Mouse (Mus musculus): ENCODE data around the gene 2310039H08Rik. TPM values are rescaled to one million over a fixed set of nuclear protein-coding genes. Genes with fewer than 3 reads are reported as not detected.
A peak's percentile ranks its signal among the peaks of the same experiment; 100 is the strongest.

2310039H08Rik gene
- total RNA-seq (2017): 4.8 and 5.6 TPM in 2 replicates

DNA sequence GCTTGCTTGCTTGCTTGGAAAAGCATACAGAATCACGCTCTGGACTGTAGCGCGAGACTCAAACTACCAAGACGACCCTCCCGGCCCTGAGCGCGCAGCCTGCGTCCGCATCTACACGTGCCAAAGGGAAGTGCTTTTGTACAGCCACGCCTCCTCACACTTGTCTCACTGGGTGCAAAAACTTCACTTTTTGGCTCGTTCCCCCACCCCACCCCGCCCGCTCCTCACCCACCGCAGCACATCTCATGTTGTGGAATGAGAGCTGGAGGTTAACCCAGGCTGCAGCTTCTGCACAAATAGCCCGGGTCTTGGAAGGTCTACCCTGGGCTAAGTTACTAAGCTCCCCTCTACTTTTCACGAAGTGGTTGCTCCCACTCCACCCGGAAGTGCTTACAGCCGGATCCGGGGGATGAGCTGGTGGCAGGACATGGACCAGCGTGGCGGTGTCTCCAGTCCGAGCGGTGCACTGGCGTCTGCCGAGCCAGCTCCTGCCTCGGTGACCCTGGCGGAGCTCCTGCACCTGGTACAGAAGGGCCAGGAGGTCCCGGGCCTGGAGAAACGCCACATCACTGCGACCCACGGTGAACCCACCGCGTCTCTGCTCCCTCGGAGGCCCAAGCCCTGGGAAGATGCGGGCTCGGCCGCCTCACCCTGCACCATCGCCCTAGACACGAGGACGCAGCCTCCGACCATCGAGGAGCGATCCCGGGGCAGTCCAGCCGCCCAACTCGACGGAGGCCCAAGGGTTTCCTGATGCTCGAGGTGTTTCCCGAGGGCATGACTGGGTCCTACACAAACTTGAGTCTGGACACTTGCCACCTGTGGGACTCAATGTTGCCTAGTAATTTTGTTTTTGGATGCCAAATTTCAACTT, at the start of gene 2310039H08Rik:
Gene 2310039H08Rik, plus strand, starts transcription at position 232 of the 874 bp plus-strand sequence.
- ATAC-seq (ENCODE audit: extremely low read depth, insufficient number of reproducible peaks, low FRiP score, poor library complexity, severe bottlenecking): peak; percentile 81

GRCm38 (mm10) chr17:46724477-46725084, 47.9 kb upstream of the 2310039H08Rik start:
- no peak for ATAC-seq (ENCODE audit: extremely low read depth, insufficient number of reproducible peaks, low FRiP score, poor library complexity, severe bottlenecking)

GRCm38 (mm10) chr17:46725273-46725672, 47.2 kb upstream of the 2310039H08Rik start:
- peak; percentile 35 for ATAC-seq (ENCODE audit: extremely low read depth, insufficient number of reproducible peaks, low FRiP score, poor library complexity, severe bottlenecking)

- ATAC-seq (ENCODE audit: extremely low read depth, insufficient number of reproducible peaks, low FRiP score, poor library complexity, severe bottlenecking): no peak
These were observed 46.4 kb upstream of the 2310039H08Rik start for GRCm38 (mm10) chr17:46725731-46726645.

- ATAC-seq (ENCODE audit: extremely low read depth, insufficient number of reproducible peaks, low FRiP score, poor library complexity, severe bottlenecking): no peak
These were observed 45.2 kb upstream of the 2310039H08Rik start for GRCm38 (mm10) chr17:46727271-46727670.

DNA sequence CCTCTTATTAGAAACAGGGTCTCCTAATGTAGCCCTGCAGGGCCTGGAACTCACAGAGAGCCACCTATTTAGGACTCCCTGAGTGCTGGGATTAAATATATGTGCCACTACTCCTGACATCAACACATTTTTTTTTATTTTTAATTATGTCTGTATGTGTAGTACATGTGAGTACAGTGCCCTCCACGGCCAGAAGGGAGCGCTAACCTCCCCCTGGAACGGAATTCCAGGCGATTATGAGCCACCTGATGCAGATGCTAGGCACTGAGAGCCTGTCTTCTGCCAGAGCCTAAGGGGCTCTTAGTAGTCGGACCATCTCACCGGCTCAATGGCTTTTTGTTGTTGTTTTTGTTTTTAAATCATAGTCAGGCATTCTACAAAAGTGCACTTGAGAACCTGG, 44.4 kb upstream of the 2310039H08Rik start:
- no peak for ATAC-seq (ENCODE audit: extremely low read depth, insufficient number of reproducible peaks, low FRiP score, poor library complexity, severe bottlenecking)

DNA sequence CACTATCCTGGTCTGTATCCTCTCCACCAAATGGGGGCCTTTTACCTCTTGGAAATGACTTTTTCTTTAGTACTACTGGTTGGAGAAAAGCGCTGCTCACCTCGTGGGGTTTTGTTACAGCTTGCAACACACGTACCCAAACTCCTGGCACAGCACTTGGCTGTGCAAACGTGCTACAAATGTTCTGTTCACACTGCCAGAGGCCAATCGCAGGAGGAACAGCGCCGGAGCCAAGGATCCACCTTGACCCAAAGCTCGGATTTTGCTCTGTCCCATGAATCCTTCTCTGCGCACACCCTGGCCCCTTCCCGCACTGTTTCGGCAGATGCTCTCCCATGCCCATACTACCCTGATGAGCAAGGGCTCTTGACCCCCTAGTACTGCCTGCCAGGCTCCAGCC, 43.9 kb upstream of the 2310039H08Rik start:
- no peak for ATAC-seq (ENCODE audit: extremely low read depth, insufficient number of reproducible peaks, low FRiP score, poor library complexity, severe bottlenecking)

- no peak for ATAC-seq (ENCODE audit: extremely low read depth, insufficient number of reproducible peaks, low FRiP score, poor library complexity, severe bottlenecking)
These were observed 43.5 kb upstream of the 2310039H08Rik start, which contains the start of gene Gnmt for GRCm38 (mm10) chr17:46728904-46729318. Gene Gnmt (minus strand): TSS chr17:46729168.

GRCm38 (mm10) chr17:46734055-46734454, 38.4 kb upstream of the 2310039H08Rik start:
- ATAC-seq (ENCODE audit: extremely low read depth, insufficient number of reproducible peaks, low FRiP score, poor library complexity, severe bottlenecking): no peak

GRCm38 (mm10) chr17:46735287-46735686, 37.1 kb upstream of the 2310039H08Rik start:
- no peak for ATAC-seq (ENCODE audit: extremely low read depth, insufficient number of reproducible peaks, low FRiP score, poor library complexity, severe bottlenecking)

- peak; percentile 61; the same call in 1 of the 2 replicates for ATAC-seq (ENCODE audit: extremely low read depth, insufficient number of reproducible peaks, low FRiP score, poor library complexity, severe bottlenecking)
These were observed 36.3 kb upstream of the 2310039H08Rik start for GRCm38 (mm10) chr17:46736160-46736559.

GRCm38 (mm10) chr17:46741305-46741704, 31.1 kb upstream of the 2310039H08Rik start:
- no peak for ATAC-seq (ENCODE audit: extremely low read depth, insufficient number of reproducible peaks, low FRiP score, poor library complexity, severe bottlenecking)

DNA sequence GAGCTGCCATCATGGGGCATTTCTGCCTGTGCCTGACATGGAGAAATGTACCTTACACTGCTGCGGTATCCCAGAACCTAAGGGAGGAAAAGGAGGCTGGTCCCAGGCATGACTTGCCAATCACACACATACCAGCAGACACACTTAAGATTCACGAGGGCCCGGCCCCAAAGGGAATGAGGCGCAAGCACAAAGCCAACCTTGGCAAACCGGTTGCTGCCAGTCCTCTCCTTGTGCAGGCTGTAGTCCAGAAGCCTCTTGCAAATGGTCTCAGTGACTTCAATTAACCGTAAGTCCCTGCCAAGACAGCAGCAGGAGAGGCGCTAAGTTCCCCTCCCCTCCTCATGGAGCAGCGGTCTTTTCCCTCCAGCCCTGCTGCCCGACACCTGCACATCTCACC, 29.4 kb upstream of the 2310039H08Rik start:
- no peak for ATAC-seq (ENCODE audit: extremely low read depth, insufficient number of reproducible peaks, low FRiP score, poor library complexity, severe bottlenecking)

GRCm38 (mm10) chr17:46745506-46745905, 26.9 kb upstream of the 2310039H08Rik start:
- no peak for ATAC-seq (ENCODE audit: extremely low read depth, insufficient number of reproducible peaks, low FRiP score, poor library complexity, severe bottlenecking)

GRCm38 (mm10) chr17:46747234-46747633, 25.2 kb upstream of the 2310039H08Rik start:
- ATAC-seq (ENCODE audit: extremely low read depth, insufficient number of reproducible peaks, low FRiP score, poor library complexity, severe bottlenecking): no peak

DNA sequence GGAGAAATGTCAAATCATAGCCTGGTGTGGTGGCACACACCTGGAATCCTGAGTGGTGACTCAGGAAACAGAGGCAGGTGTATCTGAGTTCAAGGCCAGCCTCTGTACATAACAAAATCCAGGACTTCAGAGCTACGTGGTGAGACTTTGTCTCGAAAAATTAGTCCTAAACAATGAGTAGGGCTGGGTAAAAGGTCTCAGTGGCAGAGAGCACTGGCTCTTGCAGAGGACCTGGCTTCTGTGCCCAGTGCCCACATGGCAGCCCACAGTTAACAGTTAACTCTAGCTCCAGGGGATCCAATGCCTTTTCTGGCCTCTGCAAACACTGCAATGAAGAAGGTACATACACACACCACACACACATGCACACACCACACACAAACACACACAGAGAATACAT, 24.6 kb upstream of the 2310039H08Rik start:
- no peak for ATAC-seq (ENCODE audit: extremely low read depth, insufficient number of reproducible peaks, low FRiP score, poor library complexity, severe bottlenecking)

DNA sequence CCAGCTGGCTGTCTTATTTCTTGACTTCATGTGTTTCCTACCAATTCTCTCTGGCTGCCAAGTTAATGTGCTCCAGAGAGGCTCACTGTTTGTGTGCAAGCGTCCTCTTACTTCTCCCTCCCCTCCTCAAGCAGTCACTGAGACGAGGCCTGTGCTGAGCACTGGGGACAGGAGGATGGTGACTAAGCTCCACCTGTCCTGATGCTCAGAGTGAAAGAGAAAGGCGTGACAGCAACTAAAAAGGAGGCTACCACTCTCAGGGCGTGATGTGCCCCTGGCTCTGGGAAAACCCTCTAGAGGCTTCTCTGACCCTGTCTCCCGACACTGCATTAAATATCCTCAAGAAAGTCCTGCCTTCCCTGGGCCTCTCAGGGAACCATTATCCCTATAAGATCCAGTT, 23.2 kb upstream of the 2310039H08Rik start:
- no peak for ATAC-seq (ENCODE audit: extremely low read depth, insufficient number of reproducible peaks, low FRiP score, poor library complexity, severe bottlenecking)

DNA sequence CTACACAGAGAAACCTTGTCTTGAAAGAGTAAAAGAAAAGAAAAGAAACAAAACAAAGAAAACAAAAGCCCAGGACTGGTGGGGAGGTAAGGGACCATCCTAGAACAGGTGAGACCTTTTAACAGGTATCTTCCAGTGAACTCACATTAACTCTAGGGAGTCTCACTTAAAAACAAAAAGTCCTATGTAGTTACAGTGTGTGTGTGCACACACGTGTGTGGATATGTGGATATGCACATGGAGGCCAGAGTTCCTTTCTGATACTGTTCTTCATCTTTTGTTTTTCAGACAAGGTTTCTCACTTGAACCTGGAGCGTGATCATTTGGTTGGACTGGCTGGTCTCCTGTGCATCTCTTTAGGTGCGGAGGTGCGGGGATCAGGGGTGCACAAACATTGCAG, 21.9 kb upstream of the 2310039H08Rik start:
- no peak for ATAC-seq (ENCODE audit: extremely low read depth, insufficient number of reproducible peaks, low FRiP score, poor library complexity, severe bottlenecking)

Data from neutrophil, adult 5-6 weeks (primary cell).